Mouse (Mus musculus) left cerebral cortex, adult 8-10 months (tissue): ENCODE data around the gene Plxnb2. TPM values are rescaled to one million over a fixed set of nuclear protein-coding genes. Genes with fewer than 3 reads are reported as not detected.

Source experiments
- DNase-seq, 2 experiments: peaks; one replicate each; pipeline ENCODE4 v3.0.0; 2022; ENCODE audit warnings: low spot score in 2 of 2
- microRNA-seq, 2 experiments: library from miRNA; unstranded; fragments of <30 nt; microRNA quantifications; one replicate each; pipeline ENCODE4 v1.2.0; 2022
- total RNA-seq, 4 experiments: library from RNA; stranded (reverse); gene quantifications; 2 replicates each; pipeline ENCODE4 v1.2.4; 2022

The Plxnb2 gene
- total RNA-seq, 4 experiments from 2014 or later = 42.6 to 60.9 (median 54.8) TPM

DNA sequence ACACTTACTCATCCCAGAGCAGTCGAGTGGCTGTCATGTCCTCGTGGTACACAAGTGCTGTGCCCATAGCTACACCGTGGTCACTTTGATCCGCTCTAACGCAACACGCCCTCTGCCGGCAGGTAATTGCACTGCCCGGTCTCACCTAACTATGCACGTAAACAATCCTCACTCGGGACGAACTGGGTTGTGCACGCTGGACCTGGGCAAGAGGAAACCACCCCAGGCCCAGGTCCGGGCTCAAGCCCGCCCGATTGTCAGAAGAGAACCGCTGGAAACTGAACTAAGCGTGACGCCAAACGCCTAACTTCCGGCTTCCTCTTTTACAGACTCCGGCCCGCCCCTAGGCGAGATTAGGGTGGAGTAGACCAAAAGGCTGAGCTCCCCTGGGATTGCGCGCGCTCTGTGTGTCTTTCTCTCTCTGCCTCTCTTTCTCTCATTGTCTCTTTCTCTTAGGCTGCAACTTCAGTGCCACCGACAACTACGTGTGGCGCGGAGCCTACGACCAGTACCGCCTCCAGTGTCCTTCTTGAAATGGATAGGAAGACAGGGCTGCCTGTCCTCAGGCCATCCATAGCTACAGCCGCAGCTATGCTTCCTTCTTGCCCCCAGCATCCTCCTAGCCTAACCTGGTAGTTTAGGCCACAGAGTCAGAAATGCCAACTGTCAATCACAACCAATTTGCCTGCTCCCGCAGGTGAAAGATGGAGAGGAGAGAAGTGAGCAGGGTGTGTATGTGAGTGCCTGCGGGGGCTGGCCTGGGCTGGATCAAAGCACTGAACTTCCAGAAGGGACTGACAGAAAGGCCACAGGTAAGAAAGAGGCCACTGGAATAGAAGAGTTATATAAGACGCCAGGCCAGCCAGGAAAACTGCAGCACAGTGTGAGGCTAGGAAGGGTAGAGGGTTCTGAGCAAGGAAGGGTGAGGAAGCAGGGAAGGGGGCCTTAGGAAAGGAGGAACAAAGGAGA, 51.9 kb downstream of the Plxnb2 start, which contains the start of gene Hdac10:
Gene Hdac10, minus strand, starts transcription at position 319 of the 969 bp plus-strand sequence.
- DNase-seq = peak; percentile 74 to 86

DNA sequence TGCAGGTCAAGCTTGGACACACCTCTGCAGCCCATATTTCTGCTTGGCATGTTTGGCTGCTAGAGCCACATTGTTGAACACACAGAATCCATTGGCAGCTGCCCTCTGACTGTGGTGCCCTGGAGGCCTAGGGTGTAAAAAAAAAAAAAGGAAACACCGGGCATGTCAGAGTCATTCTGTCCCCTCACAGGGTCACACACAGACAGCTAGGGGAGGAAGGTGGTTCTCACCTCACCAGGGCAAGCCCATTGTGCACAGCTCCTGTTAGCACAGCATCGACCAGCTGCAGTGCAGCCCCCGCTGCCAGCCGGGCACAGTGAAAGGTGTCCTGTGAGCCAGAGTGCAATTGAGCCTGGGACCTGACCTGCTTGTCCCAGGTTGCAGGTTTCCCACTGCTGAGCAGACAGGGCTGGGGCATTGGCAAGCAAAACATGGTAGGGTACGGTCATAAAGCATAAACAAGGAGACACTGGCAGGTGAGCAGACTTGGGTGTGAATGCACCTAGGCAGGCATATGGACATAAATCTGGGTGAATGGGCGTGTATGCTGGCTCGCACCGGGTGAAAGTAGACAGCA, 53.1 kb downstream of the Plxnb2 start:
- no peak for DNase-seq

- DNase-seq = no peak
Observed at GRCm38 (mm10) chr15:89126622-89127021, 54.0 kb downstream of the Plxnb2 start.

- no peak for DNase-seq
Observed at GRCm38 (mm10) chr15:89125351-89125750, 55.2 kb downstream of the Plxnb2 start.

- no peak for DNase-seq
Observed at GRCm38 (mm10) chr15:89124312-89124711, 56.3 kb downstream of the Plxnb2 start.

DNA sequence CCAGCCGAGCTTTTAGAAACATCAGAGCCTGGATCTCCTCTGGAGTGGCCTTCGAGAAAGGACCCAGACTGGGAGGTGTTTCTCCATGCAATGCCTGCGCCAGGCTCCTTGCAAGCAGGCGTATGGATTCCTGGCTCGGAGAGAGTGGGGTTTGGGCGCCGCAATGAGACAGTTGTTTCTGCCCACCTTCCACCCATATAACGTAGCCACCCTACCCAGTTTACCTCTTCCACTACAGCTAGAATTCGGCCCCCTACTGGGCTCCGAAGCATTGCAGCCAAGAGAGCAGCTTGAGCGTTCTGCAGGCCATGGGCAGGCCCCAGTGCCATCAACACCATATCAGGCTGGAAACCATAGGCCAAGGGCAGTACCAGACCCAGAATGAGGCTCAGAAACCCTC, 57.0 kb downstream of the Plxnb2 start:
- peak in 1 of 2 experiments; percentile 58 for DNase-seq

DNA sequence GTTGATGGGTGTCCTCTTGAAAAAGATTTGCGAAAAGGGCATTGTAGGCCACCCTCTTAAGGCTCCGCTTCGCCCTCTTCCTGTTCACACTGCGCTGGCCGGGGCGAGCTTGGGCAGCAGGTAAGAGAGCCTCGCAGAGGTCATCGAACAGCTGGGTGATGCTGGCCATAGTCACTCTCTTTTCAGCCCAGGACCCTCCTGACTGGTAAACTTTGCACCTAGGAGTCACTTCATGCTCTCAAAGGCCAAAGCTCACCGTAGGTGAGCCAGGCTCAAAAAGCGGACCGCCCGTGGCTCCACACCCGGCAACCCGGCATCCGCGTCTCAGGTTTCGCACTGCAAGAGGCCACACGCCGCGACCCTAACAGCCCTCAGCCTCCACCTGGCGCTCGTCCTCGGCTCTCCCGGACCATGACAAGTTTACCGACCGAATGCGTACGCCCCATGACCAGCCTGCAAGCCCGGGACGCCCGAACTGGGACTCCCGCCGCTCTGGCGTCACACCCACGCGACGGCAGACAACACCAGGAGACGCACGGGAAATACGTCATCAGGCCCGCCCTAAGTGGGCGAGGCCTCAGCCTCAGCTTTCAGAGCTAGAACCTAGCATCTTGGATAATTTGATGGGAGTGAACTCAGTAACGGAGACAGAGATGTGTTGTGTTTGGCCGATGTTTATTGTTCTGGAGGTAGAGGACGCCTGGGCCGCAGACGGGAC, 57.8 kb downstream of the Plxnb2 start, which contains the start of gene Tubgcp6:
Gene Tubgcp6, minus strand, starts transcription at position 464 of the 718 bp plus-strand sequence.
- DNase-seq = peak; percentile 94 to 95

- DNase-seq = no peak
Observed at GRCm38 (mm10) chr15:89118007-89118406, 62.6 kb downstream of the Plxnb2 start.

DNA sequence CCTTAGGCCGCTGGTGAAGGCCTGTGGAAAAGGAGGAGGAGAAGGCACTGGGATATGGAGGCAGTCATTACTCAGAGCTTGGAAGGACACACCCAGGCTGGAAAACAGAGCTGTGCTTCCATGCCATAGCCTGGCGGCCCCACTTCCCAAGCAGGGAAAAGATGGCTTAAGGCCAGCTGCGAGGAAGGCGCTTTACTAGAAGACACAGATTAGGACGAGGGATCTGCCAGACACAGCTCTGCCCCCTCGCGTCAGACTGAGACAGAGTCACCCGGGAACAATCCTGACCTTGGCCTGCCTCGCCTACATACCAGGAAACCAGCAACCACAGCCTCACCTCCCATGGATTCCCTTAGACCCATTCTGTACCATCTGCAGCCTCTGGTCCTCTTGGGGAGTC, 70.4 kb downstream of the Plxnb2 start:
- no peak for DNase-seq

GRCm38 (mm10) chr15:89106976-89107375, 73.6 kb downstream of the Plxnb2 start:
- no peak for DNase-seq

DNA sequence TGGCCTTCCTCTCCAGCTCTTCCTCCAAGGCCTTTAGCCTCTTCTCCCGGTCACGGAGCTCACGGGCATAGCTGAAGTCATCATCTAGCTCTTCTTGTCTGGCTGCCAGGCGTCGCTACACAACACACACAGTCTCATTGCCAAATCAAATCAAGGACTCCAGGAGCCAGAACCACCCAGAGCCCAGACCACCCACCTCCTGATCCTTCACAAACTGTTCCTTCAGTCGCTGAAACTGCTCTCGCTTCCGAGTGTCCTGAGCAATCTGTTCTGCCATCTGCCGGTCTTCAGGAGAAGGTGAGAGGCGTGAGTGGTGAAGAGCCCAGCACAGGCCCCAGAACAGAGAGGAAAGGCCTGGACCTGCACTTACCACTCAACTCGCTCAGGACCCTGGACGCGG, 74.5 kb downstream of the Plxnb2 start:
- peak in 1 of 2 experiments; percentile 62 for DNase-seq

Small RNA genes lying within 50 kb of the gene (microRNA-seq; reads per million reads assigned to microRNA genes)
- gene Mir6958 = 1.5 to 2.9 reads per million in 2 experiments
- 0.66 to 1.3 reads per million in 2 experiments for gene Mir7118

Other genes starting within 250 kb of the Plxnb2 start
- 1 to 10 TPM; 1.5 to 1.8 (median 1.8) TPM for gene Ttll8, start 226.4 kb downstream of the Plxnb2 start, total RNA-seq
- gene Mlc1, start 201.8 kb downstream of the Plxnb2 start, total RNA-seq = 100 to 1,000 TPM; 112 to 127 (median 115) TPM
- gene Mov10l1, start 197.9 kb downstream of the Plxnb2 start, total RNA-seq = not detected
- 100 to 1,000 TPM; 108 to 121 (median 111) TPM for gene Panx2, start 121.1 kb downstream of the Plxnb2 start, total RNA-seq
- 10 to 100 TPM; 17.3 to 21.8 (median 18.0) TPM for gene Trabd, start 105.7 kb downstream of the Plxnb2 start, total RNA-seq
- 10 to 100 TPM; 22.7 to 27.6 (median 24.7) TPM for gene Selenoo, start 91.7 kb downstream of the Plxnb2 start, total RNA-seq
- gene Tubgcp6, start 57.7 kb downstream of the Plxnb2 start, total RNA-seq = 10 to 100 TPM; 27.2 to 30.8 (median 28.6) TPM
- 10 to 100 TPM; 12.5 to 17.1 (median 14.2) TPM for gene Hdac10, start 52.1 kb downstream of the Plxnb2 start, total RNA-seq
- gene Mapk12, start 40.1 kb downstream of the Plxnb2 start, total RNA-seq = 10 to 100 TPM in 2 of 4 experiments, 1 to 10 TPM in 2; 9.5 to 10.6 (median 10.1) TPM
- 10 to 100 TPM; 35.8 to 40.9 (median 39.4) TPM for gene Mapk11, start 31.2 kb downstream of the Plxnb2 start, total RNA-seq
- 10 to 100 TPM; 46.2 to 59.3 (median 50.7) TPM for gene Dennd6b, start 15.7 kb upstream of the Plxnb2 start, total RNA-seq
- 100 to 1,000 TPM; 150 to 165 (median 161) TPM for gene Ppp6r2, start 30.8 kb upstream of the Plxnb2 start, total RNA-seq
- gene Sbf1, start 134.5 kb upstream of the Plxnb2 start, total RNA-seq = 100 to 1,000 TPM; 230 to 240 (median 238) TPM
- gene Adm2, start 141.9 kb upstream of the Plxnb2 start, total RNA-seq = not detected
- not detected for gene Miox, start 153.6 kb upstream of the Plxnb2 start, total RNA-seq
- 10 to 100 TPM; 15.7 to 22.6 (median 19.9) TPM for gene Lmf2, start 174.9 kb upstream of the Plxnb2 start, total RNA-seq
- 100 to 1,000 TPM in 3 of 4 experiments, 10 to 100 TPM in 1; 98.3 to 110 (median 107) TPM for gene Ncaph2, start 174.9 kb upstream of the Plxnb2 start, total RNA-seq
- 10 to 100 TPM; 23.2 to 28.0 (median 26.8) TPM for gene Sco2, start 193.1 kb upstream of the Plxnb2 start, total RNA-seq
- 1 to 10 TPM in 2 of 4 experiments, under 1 TPM in 2; 0.57 to 1.4 (median 0.90) TPM for gene Tymp, start 196.3 kb upstream of the Plxnb2 start, total RNA-seq
- gene Odf3b, start 198.5 kb upstream of the Plxnb2 start, total RNA-seq = 1 to 10 TPM; 1.9 to 3.8 (median 2.8) TPM
- 1 to 10 TPM in 1 of 4 experiments, under 1 TPM in 3; 0.70 to 1.1 (median 0.87) TPM for gene Klhdc7b, start 204.1 kb upstream of the Plxnb2 start, total RNA-seq
- not detected for gene Syce3, start 229.7 kb upstream of the Plxnb2 start, total RNA-seq
- gene Cpt1b, start 245.1 kb upstream of the Plxnb2 start, total RNA-seq = 1 to 10 TPM; 1.2 to 2.2 (median 1.5) TPM
- gene C730034F03Rik, start 248.8 kb upstream of the Plxnb2 start, total RNA-seq = 1 to 10 TPM; 1.4 to 2.2 (median 1.5) TPM
- under 1 TPM in 1 of 4 experiments, not detected in 3; 0.37 TPM for gene Gm44502, start 248.9 kb upstream of the Plxnb2 start, total RNA-seq
- gene Chkb, start 249.1 kb upstream of the Plxnb2 start, total RNA-seq = 10 to 100 TPM; 37.4 to 49.3 (median 42.9) TPM